Mouse (Mus musculus): ENCODE data around the gene Nutf2-ps1. TPM values are rescaled to one million over a fixed set of nuclear protein-coding genes. Genes with fewer than 3 reads are reported as not detected.
"Not testable (repeated sequence)": the region's sequence is repeated elsewhere in the genome, so short reads cannot be mapped to it uniquely, and the experiment has no call there.

Nutf2-ps1 gene
- total RNA-seq, 1 experiment: 48.2 TPM

DNA sequence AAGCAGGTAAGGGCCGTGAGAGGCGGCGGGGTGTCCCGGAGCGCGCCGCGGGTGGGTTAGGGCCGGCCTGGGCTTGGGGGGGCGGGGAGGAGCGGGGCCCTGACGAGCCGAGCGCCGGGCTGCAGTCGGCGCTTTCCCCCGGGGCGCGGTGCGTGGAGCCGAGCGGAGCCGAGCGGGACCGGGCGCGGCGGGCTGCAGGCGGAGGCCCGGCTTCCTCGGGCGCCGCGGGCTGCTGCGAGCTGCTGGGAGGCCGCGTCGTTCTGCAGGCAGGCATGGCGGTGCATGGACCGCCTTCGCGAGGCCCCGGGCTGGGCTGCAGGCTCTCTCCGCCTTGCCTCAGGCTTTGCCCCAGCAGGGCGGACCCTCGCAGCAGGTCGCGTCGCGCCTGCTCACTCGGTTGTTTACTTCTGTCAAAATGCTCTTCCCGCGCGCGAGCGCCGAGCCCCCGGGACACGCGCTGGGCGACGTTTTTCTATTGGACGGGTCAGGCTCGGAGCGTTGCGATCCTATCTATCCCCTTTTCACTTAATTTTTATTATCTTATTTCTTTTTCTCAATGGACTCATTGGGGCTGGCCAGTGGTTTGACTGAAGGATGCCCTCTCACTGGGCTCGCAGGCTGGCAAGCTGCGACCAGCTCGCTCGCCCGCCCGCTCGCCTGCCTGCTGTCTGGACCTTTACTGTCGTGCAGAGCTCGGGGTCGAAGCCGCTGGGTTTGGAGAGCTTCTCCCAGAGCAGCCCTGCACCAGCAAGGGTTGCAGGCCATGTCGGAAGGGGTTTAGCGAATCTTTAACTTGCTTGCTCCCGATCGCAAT is 11.9 kb upstream of the Nutf2-ps1 start:
- in situ Hi-C loops (cut with MboI; ENCODE audit: low sequenced_read_pairs in 2 of 2, unreplicated experiment in 2 of 2): no loop called here
- Histone ChIP-seq H3K4me1 (ENCODE audit: control insufficient read depth in 2 of 2, insufficient read depth in 2 of 2, low read length in 2 of 2, poor library complexity in 1 of 2) (peaks cover 0 to 3% of the 10 kb centered on the region in 2 experiments; a peak in 2 of 4 replicates), H3K4me3 (ENCODE audit: insufficient read depth in 1 of 2, low read depth in 1 of 2, low read length in 2 of 2, poor library complexity in 1 of 2, severe bottlenecking in 1 of 2) (peak overlapping the region; percentile 81 to 86), H3K36me3 (ENCODE audit: control insufficient read depth, insufficient read depth, low read length, poor library complexity, severe bottlenecking) (peaks cover 8% of the 10 kb centered on the region), H3K9me3 (ENCODE audit: control insufficient read depth, insufficient read depth, low read depth, low read length) (no peaks in the 10 kb centered on the region), H3K27ac (ENCODE audit: insufficient read depth, low read depth, low read length, poor library complexity, severe bottlenecking) (peak overlapping the region; percentile 55), H3K9ac (ENCODE audit: insufficient read depth, low read depth, low read length, poor library complexity, severe bottlenecking) (peak overlapping the region; percentile 90)
- DNase-seq (ENCODE audit: low read depth, low spot score): no peak
- TF ChIP-seq CHD2 (IDR thresholded peaks at IDR 0.05; ENCODE audit: low read depth, low read length): no peak

DNA sequence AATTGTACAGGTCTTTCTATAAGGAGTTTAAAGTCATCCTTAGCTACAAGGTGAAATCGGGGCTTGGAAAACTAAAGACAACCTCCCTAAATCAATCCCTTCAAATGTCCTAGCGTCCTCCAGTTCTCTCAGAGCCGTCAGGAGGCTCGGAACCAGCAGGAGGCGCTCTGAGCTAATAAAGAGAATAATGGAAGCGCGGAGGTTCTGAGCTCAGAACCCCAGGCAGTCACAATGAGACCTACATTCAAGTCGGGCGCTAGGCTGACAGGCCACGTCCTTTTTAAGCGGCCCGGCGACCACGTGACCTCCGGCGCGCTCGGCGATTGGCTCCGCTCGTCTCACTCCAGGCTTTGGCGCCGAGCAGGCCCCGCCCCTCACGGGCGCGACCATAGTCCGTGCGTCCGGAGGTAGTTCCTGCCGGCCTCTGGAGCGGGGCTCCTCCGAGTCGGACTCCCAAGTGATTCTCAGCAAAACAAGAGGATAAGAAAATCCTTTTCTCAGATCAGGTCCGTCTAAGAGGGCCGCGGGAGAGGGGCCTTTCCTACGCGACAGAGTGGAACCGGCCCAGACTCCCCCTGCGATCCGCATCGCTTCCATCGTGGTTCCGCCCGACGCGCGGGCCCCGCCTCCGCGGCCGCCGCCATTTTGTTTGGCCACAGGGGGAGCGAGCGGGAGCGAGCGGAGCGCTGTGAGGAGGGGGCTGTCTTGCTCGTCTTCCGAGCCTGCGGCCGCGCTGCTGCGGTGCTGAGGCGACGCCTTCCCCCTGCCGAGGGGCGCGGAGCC is 11.1 kb upstream of the Nutf2-ps1 start, which contains the start of gene Smc3:
Gene Smc3, plus strand, starts transcription at position 642 of the 783 bp plus-strand sequence.
- Histone ChIP-seq H3K4me1 (ENCODE audit: control insufficient read depth in 2 of 2, insufficient read depth in 2 of 2, low read length in 2 of 2, poor library complexity in 1 of 2) (peaks cover 0 to 3% of the 10 kb centered on the region in 2 experiments; a peak in 2 of 4 replicates), H3K4me3 (ENCODE audit: insufficient read depth in 1 of 2, low read depth in 1 of 2, low read length in 2 of 2, poor library complexity in 1 of 2, severe bottlenecking in 1 of 2) (peak within 1 kb of the TSS; percentile 81 to 86), H3K9me3 (ENCODE audit: control insufficient read depth, insufficient read depth, low read depth, low read length) (no peaks in the 10 kb centered on the region), H3K9ac (ENCODE audit: insufficient read depth, low read depth, low read length, poor library complexity, severe bottlenecking) (peak within 1 kb of the TSS; percentile 90), H3K36me3 (ENCODE audit: control insufficient read depth, insufficient read depth, low read length, poor library complexity, severe bottlenecking) (peaks cover 8% of the 10 kb centered on the region), H3K27ac (ENCODE audit: insufficient read depth, low read depth, low read length, poor library complexity, severe bottlenecking) (peak within 1 kb of the TSS; percentile 85)
- in situ Hi-C loops (cut with MboI; ENCODE audit: low sequenced_read_pairs in 2 of 2, unreplicated experiment in 2 of 2): no loop called here
- DNase-seq (ENCODE audit: low read depth, low spot score): peak; percentile 98
- TF ChIP-seq HCFC1 (IDR thresholded peaks at IDR 0.05; ENCODE audit: borderline replicate concordance, insufficient read depth, low read length) (peak; percentile 36), CHD2 (IDR thresholded peaks at IDR 0.05; ENCODE audit: low read depth, low read length) (no peak), ZNF384 (IDR thresholded peaks at IDR 0.05; ENCODE audit: low read depth, low read length) (peak; percentile 88), MAFK (IDR thresholded peaks at IDR 0.05; ENCODE audit: insufficient read depth, low read depth, low read length) (no peak), ZC3H11A (IDR thresholded peaks at IDR 0.05; ENCODE audit: borderline replicate concordance, low read depth, low read length) (peak; percentile 78)

- H3K4me3 ChIP-seq (ENCODE audit: insufficient read depth in 1 of 2, low read depth in 1 of 2, low read length in 2 of 2, poor library complexity in 1 of 2, severe bottlenecking in 1 of 2): no peak overlapping the region
- no peak for DNase-seq (ENCODE audit: low read depth, low spot score)
- H3K9ac ChIP-seq (ENCODE audit: insufficient read depth, low read depth, low read length, poor library complexity, severe bottlenecking): no peak overlapping the region
- TF ChIP-seq CHD2 (IDR thresholded peaks at IDR 0.05; ENCODE audit: low read depth, low read length) (no peak), HCFC1 (IDR thresholded peaks at IDR 0.05; ENCODE audit: borderline replicate concordance, insufficient read depth, low read length) (no peak), MAFK (IDR thresholded peaks at IDR 0.05; ENCODE audit: insufficient read depth, low read depth, low read length) (no peak), ZNF384 (IDR thresholded peaks at IDR 0.05; ENCODE audit: low read depth, low read length) (no peak), ZC3H11A (IDR thresholded peaks at IDR 0.05; ENCODE audit: borderline replicate concordance, low read depth, low read length) (no peak)
- in situ Hi-C loops (cut with MboI; ENCODE audit: low sequenced_read_pairs in 2 of 2, unreplicated experiment in 2 of 2): no loop called here
- H3K36me3 ChIP-seq (ENCODE audit: control insufficient read depth, insufficient read depth, low read length, poor library complexity, severe bottlenecking): no peaks in the 10 kb centered on the region; the same call in 1 of the 2 replicates
- H3K27ac ChIP-seq (ENCODE audit: insufficient read depth, low read depth, low read length, poor library complexity, severe bottlenecking): peak overlapping the region; percentile 79
- 0 out of 2 replicates have a peak, but pooled peaks cover 1% of the 10 kb centered on the region for H3K9me3 ChIP-seq (ENCODE audit: control insufficient read depth, insufficient read depth, low read depth, low read length)
- no peaks in the 10 kb centered on the region; a peak in 1 of 4 replicates for H3K4me1 ChIP-seq (ENCODE audit: control insufficient read depth in 2 of 2, insufficient read depth in 2 of 2, low read length in 2 of 2, poor library complexity in 1 of 2)
Measured at GRCm38 (mm10) chr19:53596723-53597474, 8.0 kb upstream of the Nutf2-ps1 start.

GRCm38 (mm10) chr19:53587686-53588085 is 1.2 kb downstream of the Nutf2-ps1 start:
- H3K9ac ChIP-seq (ENCODE audit: insufficient read depth, low read depth, low read length, poor library complexity, severe bottlenecking); DNase-seq (ENCODE audit: low read depth, low spot score); in situ Hi-C loops (cut with MboI; ENCODE audit: low sequenced_read_pairs in 2 of 2, unreplicated experiment in 2 of 2); H3K36me3 ChIP-seq (ENCODE audit: control insufficient read depth, insufficient read depth, low read length, poor library complexity, severe bottlenecking); H3K4me1 ChIP-seq (ENCODE audit: control insufficient read depth in 2 of 2, insufficient read depth in 2 of 2, low read length in 2 of 2, poor library complexity in 1 of 2); H3K27ac ChIP-seq (ENCODE audit: insufficient read depth, low read depth, low read length, poor library complexity, severe bottlenecking); H3K4me3 ChIP-seq (ENCODE audit: insufficient read depth in 1 of 2, low read depth in 1 of 2, low read length in 2 of 2, poor library complexity in 1 of 2, severe bottlenecking in 1 of 2): not testable (repeated sequence)
- peaks cover 11% of the 10 kb centered on the region for H3K9me3 ChIP-seq (ENCODE audit: control insufficient read depth, insufficient read depth, low read depth, low read length)

DNA sequence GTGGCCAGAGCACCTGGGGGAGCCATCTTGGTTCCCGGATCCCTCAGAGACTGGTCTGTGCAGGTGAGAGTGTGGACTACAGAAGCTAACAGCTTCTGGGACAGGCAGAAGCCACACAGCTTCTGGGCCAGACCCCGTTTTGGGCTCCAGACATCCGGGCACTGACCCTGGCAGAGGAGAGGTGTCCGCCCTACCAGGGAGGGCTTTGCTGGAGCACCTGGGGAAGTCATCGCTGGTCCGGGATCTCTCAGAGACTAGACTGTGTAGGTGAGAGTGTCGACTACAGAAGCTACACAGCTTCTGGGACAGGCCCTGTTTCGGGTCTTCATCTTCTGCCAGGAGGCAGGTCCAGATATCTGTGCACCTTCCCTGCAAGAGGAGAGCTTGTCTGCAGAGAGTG is 8.6 kb downstream of the Nutf2-ps1 start:
- H3K4me3 ChIP-seq (ENCODE audit: insufficient read depth in 1 of 2, low read depth in 1 of 2, low read length in 2 of 2, poor library complexity in 1 of 2, severe bottlenecking in 1 of 2); DNase-seq (ENCODE audit: low read depth, low spot score); in situ Hi-C loops (cut with MboI; ENCODE audit: low sequenced_read_pairs in 2 of 2, unreplicated experiment in 2 of 2): not testable (repeated sequence)

More for the DNA sequence above, 8.6 kb downstream of the Nutf2-ps1 start:
- H3K9me3 ChIP-seq (ENCODE audit: control insufficient read depth, insufficient read depth, low read depth, low read length); H3K27ac ChIP-seq (ENCODE audit: insufficient read depth, low read depth, low read length, poor library complexity, severe bottlenecking); H3K36me3 ChIP-seq (ENCODE audit: control insufficient read depth, insufficient read depth, low read length, poor library complexity, severe bottlenecking); H3K9ac ChIP-seq (ENCODE audit: insufficient read depth, low read depth, low read length, poor library complexity, severe bottlenecking); H3K4me1 ChIP-seq (ENCODE audit: control insufficient read depth in 2 of 2, insufficient read depth in 2 of 2, low read length in 2 of 2, poor library complexity in 1 of 2): not testable (repeated sequence)
